Mouse (Mus musculus) lung, embryonic 14.5 days (tissue): ENCODE results near the gene Afap1l2. TPM values are rescaled to one million over a fixed set of nuclear protein-coding genes. Genes with fewer than 3 reads are reported as not detected.
A peak's percentile ranks its signal among the peaks of the same experiment; 100 is the strongest.

ENCODE experiments used
- ATAC-seq: fragments of 200-750 bp; cut with Nextera tagmentation; 2 replicates; pipeline ENCODE4 v1.8.0; 2017; ENCODE audit warnings: mild to moderate bottlenecking, moderate TSS enrichment, moderate library complexity; ENCODE audit not compliant: insufficient read depth
- DNase-seq: peaks from one replicate; pipeline ENCODE4 v3.0.0-alpha.2; 2015
- H3K27ac ChIP-seq: fragments of 300-500 bp; sonication (generic); 2 replicates; pipeline ENCODE4 v1.5.1; 2014; ENCODE audit warnings: low read depth, mild to moderate bottlenecking, moderate library complexity
- H3K27me3 ChIP-seq: fragments of 300-500 bp; sonication (generic); 2 replicates; pipeline ENCODE4 v1.6.1; 2014; ENCODE audit warnings: low read length, control low read depth; ENCODE audit not compliant: insufficient read depth
- H3K36me3 ChIP-seq: fragments of 300-500 bp; sonication (generic); 2 replicates; pipeline ENCODE4 v1.6.1; 2014; ENCODE audit warnings: control low read depth; ENCODE audit not compliant: insufficient read depth
- H3K4me1 ChIP-seq: fragments of 300-500 bp; sonication (generic); 2 replicates; pipeline ENCODE4 v1.6.1; 2014; ENCODE audit warnings: antibody characterized with exemption, control low read depth; ENCODE audit not compliant: insufficient read depth
- H3K4me2 ChIP-seq: fragments of 300-500 bp; sonication (generic); 2 replicates; pipeline ENCODE4 v1.6.1; 2014; ENCODE audit warnings: mild to moderate bottlenecking
- H3K4me3 ChIP-seq: fragments of 300-500 bp; sonication (generic); 2 replicates; pipeline ENCODE4 v1.5.1; 2014; ENCODE audit warnings: low read depth, low read length
- H3K9ac ChIP-seq: fragments of 300-500 bp; sonication (generic); 2 replicates; pipeline ENCODE4 v1.6.1; 2014
- H3K9me3 ChIP-seq: fragments of 300-500 bp; sonication (generic); 2 replicates; pipeline ENCODE4 v1.6.1; 2016; ENCODE audit warnings: low read depth, low read length, control low read depth
- CTCF ChIP-seq: IDR thresholded peaks from 2 replicates; pipeline ENCODE4 v1.5.1; 2016; ENCODE audit warnings: antibody characterized with exemption, low read depth
- WGBS: fragments of 180-500 bp; shearing (Covaris S2); extraction: QIAGEN DNeasy Blood & Tissue Kit; methylation state at CpG from one replicate; pipeline ENCODE4 v1.1.7; 2014; 5-methylcytosine and 5-hydroxymethylcytosine counted together
- polyA plus RNA-seq: library from polyadenylated mRNA; unstranded; fragments of >200 nt; fragmentation: Nextera tagmentation; extraction: Ambion mirVana; gene quantifications from 2 replicates; pipeline ENCODE4 v1.2.1, GENCODE M21; 2014

The Afap1l2 gene
- polyA plus RNA-seq, 1 experiment from 2014 or later: 24.2 TPM

DNA sequence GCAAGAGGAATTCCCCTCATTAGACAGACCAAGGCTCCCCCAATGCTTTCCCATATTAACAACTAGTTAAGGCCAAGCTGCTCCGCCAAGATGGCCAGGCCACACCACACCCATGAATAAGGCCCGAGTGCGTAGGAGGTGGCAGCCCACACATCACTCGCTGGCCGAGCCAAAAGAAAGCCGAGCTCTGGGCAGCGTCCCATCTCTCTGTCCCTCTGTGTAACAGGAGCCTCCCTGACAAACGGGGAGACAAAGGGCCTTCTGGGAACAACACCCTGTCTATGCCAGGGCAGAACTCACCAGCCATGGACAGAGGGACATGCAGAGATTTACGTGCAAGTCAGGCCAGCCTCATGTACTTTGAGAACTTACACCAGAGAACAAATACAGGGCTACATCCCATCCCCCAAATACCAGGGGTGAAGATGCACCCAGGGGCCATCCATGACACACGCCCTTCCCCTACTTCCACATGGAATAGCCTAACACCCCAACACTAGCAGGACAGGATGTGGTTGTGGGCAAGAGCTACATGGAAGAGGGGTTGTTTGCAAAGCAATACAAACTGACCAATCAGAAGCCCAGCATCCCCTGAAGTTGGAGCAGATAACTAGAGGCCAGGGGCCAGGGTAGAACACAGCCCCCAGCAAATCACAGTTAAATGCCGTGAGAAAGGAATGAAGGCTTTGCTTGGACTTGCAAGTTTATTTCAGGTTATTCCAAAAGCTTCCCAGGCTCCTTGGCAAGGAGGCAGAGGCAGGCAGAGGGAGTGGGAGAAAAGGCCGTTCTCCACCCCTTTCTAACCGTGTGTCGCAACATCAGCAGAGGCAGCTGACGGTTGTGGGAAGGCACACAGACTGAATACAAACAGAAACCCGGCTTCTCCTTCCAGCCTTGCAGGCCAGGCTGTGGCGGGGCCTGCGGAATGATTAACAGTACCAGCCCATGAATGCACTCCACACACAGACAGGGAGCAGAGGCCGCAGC, 30.8 kb downstream of the Afap1l2 start:
- peaks cover 10% of the 10 kb centered on the region for H3K4me1 ChIP-seq
- no peak overlapping the region for H3K4me2 ChIP-seq
- H3K4me3 ChIP-seq: no peak overlapping the region
- WGBS: 40% methylated on average over 19 of the region's 19 CpGs
- no peaks in the 10 kb centered on the region for H3K27me3 ChIP-seq
- H3K36me3 ChIP-seq: no peaks in the 10 kb centered on the region
- peak overlapping the region; percentile 66 for H3K27ac ChIP-seq
- no peak overlapping the region for H3K9ac ChIP-seq
- no peak for TF ChIP-seq CTCF
- DNase-seq: peak; percentile 81
- no peaks in the 10 kb centered on the region for H3K9me3 ChIP-seq
- peak; percentile 54 for ATAC-seq

DNA sequence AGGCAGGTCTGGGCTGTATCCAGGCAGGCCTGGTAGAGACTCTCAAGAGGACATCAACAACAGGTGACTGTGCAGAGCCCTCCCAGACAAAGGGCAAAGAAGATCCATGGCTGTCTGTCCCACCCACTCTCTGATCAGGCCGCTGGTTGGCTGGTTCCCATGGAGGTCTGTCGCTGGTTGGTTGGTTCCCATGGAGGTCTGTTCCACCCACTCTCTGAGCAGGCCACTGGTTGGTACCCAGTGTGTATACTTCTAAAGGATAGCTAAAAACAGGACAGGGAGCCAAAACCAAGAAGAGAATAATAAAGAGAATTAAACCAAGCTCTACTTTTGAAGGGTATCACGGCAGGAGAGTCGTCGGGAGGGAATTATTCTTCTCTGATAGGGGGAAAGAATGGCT, 31.5 kb downstream of the Afap1l2 start:
- Histone ChIP-seq H3K4me3 (no peak overlapping the region), H3K27me3 (no peaks in the 10 kb centered on the region), H3K4me1 (peaks cover 10% of the 10 kb centered on the region), H3K27ac (no peak overlapping the region), H3K4me2 (no peak overlapping the region), H3K36me3 (no peaks in the 10 kb centered on the region), H3K9ac (no peak overlapping the region), H3K9me3 (no peaks in the 10 kb centered on the region)
- no peak for TF ChIP-seq CTCF
- WGBS: 87% methylated on average over 5 of the region's 5 CpGs
- ATAC-seq (no peak), DNase-seq (no peak)

DNA sequence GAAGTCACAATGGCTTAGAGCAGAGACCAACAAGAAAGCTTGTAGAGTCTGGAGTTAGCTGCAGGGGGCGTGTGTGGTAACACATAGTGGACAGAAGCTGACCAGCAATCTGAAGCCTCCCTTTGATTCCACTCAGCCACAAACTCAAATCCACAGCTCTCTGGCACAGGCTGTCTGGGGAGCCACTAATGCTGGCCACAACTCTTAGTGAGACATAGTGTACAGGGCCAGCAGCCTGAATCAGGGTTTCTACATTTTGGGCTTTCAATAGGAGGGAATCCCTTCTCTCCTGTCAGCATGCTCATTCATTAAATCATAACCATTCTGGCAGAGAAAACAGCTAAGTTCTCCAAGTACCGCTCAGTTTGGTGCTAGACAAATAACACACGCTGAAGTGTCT, 32.5 kb downstream of the Afap1l2 start:
- WGBS: 63% methylated on average over 3 of the region's 3 CpGs
- Histone ChIP-seq H3K27ac (no peak overlapping the region), H3K4me1 (peaks cover 10% of the 10 kb centered on the region), H3K9me3 (no peaks in the 10 kb centered on the region), H3K36me3 (no peaks in the 10 kb centered on the region), H3K4me3 (no peak overlapping the region), H3K27me3 (no peaks in the 10 kb centered on the region), H3K4me2 (no peak overlapping the region), H3K9ac (no peak overlapping the region)
- ATAC-seq (no peak), DNase-seq (peak; percentile 50)
- peak; percentile 27; the same call in 1 of the 2 replicates for TF ChIP-seq CTCF

DNA sequence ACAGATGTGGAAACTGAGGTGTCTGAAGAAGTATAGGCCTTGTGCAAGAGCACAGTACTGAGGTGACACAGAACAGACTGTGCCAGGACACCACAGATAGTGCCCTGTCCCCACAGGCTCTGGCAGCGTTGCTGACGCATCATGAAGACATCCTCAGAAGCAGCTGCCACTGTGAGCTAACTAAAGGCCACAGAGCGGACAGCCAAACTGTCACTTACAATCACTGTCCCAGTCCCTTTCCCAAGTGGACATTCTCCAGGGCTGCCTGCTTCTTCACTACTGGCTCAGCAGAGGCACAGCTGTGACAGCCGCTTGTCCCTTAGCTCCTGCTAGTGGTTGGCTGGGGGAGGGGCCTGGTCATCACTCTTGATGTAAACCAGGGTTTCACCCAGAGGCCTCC, 33.9 kb downstream of the Afap1l2 start:
- Histone ChIP-seq H3K27ac (no peak overlapping the region), H3K4me1 (peaks cover 10% of the 10 kb centered on the region), H3K36me3 (no peaks in the 10 kb centered on the region), H3K4me3 (no peak overlapping the region), H3K9me3 (no peaks in the 10 kb centered on the region), H3K4me2 (no peak overlapping the region), H3K9ac (no peak overlapping the region), H3K27me3 (no peaks in the 10 kb centered on the region)
- 0 out of 2 replicates have a peak, but pooled peaks have one; percentile 28 for ATAC-seq
- peak; percentile 65 for DNase-seq
- no peak for TF ChIP-seq CTCF
- WGBS: 53% methylated on average over 4 of the region's 4 CpGs

DNA sequence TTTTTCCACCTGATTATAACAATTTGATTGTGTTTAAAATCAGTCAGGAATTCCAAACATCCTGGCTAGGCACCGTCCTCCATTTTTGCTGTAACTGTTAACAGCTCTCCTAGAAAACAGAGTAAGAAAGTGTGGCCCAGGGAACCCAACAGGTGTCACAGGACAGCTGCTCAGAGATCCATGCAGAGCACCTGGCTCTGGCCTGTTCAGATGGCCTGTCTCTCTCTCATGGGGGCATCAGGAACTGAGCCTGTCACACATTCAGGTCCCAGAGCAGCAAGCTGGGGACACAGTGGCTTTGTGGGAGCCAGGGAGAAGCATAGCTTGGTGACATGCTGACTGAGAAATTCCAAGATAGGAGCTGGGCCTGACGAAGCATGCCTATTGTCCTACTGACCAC, 35.3 kb downstream of the Afap1l2 start:
- H3K4me1 ChIP-seq: peaks cover 7% of the 10 kb centered on the region
- no peak overlapping the region for H3K27ac ChIP-seq
- no peak overlapping the region for H3K4me3 ChIP-seq
- no peaks in the 10 kb centered on the region for H3K9me3 ChIP-seq
- H3K4me2 ChIP-seq: no peak overlapping the region
- H3K27me3 ChIP-seq: no peaks in the 10 kb centered on the region
- ATAC-seq (no peak), DNase-seq (no peak)
- no peak for TF ChIP-seq CTCF
- no peaks in the 10 kb centered on the region for H3K36me3 ChIP-seq
- WGBS: 68% methylated on average over 2 of the region's 2 CpGs
- H3K9ac ChIP-seq: no peak overlapping the region

DNA sequence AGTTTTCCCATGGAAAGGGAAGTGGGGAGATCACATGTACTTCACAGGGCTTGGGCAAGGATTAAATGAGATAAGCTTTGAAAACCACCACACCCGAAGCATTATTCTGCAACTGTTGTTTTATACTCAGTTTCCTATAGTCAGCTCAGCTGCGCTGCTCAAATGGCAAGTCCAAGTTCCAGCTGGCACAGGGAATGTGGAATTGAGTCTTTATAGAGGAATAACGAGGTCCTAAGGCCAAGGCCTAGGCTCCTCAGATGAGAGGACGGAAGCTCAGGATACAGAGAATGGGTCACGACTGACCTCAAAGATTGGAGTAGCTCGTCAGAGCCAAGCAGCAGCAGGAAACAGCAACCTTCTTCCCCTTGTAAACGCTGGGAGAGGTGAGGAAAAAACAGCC, 36.7 kb downstream of the Afap1l2 start:
- no peak overlapping the region for H3K4me3 ChIP-seq
- no peak for TF ChIP-seq CTCF
- WGBS: 73% methylated on average over 7 of the region's 7 CpGs
- no peaks in the 10 kb centered on the region for H3K36me3 ChIP-seq
- H3K4me2 ChIP-seq: no peak overlapping the region
- H3K9me3 ChIP-seq: no peaks in the 10 kb centered on the region
- DNase-seq (no peak), ATAC-seq (no peak)
- H3K9ac ChIP-seq: no peak overlapping the region
- no peak overlapping the region for H3K27ac ChIP-seq
- H3K4me1 ChIP-seq: no peaks in the 10 kb centered on the region
- H3K27me3 ChIP-seq: no peaks in the 10 kb centered on the region

DNA sequence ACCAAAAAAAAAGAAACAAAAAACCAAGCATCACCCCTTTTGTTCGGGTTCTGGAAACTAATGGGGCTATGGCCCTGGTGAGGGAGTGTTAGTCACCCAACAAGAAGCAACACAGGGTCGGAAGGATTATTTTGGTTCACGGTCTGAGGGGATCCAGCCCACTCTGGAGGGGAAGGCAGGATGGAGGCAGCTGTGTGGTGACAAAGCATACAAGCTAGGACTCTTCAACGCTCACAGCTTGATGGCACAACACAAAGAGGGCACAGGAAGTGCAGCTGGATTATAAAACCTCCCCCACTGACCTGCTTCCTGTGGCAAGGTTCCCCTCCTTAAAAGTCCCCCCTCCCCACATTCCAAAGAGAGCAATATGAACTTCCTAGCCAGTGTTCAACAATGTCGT, 44.2 kb downstream of the Afap1l2 start:
- Histone ChIP-seq H3K9ac (no peak overlapping the region), H3K36me3 (no peaks in the 10 kb centered on the region), H3K27me3 (no peaks in the 10 kb centered on the region), H3K4me2 (no peak overlapping the region), H3K4me3 (no peak overlapping the region), H3K27ac (peak overlapping the region; percentile 43; the same call in 1 of the 2 replicates), H3K9me3 (no peaks in the 10 kb centered on the region), H3K4me1 (peaks cover 8% of the 10 kb centered on the region)
- WGBS: 37% methylated on average over 5 of the region's 5 CpGs
- DNase-seq (no peak), ATAC-seq (peak; percentile 62; the same call in 1 of the 2 replicates)
- no peak for TF ChIP-seq CTCF
